Mouse (Mus musculus) brain, embryonic 14.5 days (tissue): Measurements from ENCODE around the gene Mbnl2. TPM values are rescaled to one million over a fixed set of nuclear protein-coding genes. Genes with fewer than 3 reads are reported as not detected.

Experiments used
- DNase-seq: peaks from one replicate; pipeline ENCODE4 v3.0.0-alpha.2; 2011; ENCODE audit warnings: low read depth
- CTCF ChIP-seq: fragments of 200-500 bp; IDR thresholded peaks from 2 replicates; pipeline ENCODE4 v1.5.1; 2012; ENCODE audit warnings: inconsistent platforms, mild to moderate bottlenecking, moderate library complexity, borderline replicate concordance; ENCODE audit not compliant: insufficient read depth, insufficient read length; ENCODE audit errors: extremely low read depth
- POLR2A ChIP-seq: fragments of 200-500 bp; IDR thresholded peaks from 2 replicates; pipeline ENCODE4 v1.6.1; 2012; ENCODE audit warnings: mild to moderate bottlenecking, inconsistent platforms, borderline replicate concordance; ENCODE audit not compliant: poor library complexity, insufficient read depth, insufficient read length, severe bottlenecking; ENCODE audit errors: extremely low read depth
- polyA plus RNA-seq: library from polyadenylated mRNA; depleted of rRNA; stranded (reverse); fragments of >200 nt; gene quantifications from 2 replicates; pipeline ENCODE4 v1.2.3, GENCODE M21; 2012; rRNA removed

Mbnl2 gene
- polyA plus RNA-seq = 16.9 and 20.2 TPM in 2 replicates

DNA sequence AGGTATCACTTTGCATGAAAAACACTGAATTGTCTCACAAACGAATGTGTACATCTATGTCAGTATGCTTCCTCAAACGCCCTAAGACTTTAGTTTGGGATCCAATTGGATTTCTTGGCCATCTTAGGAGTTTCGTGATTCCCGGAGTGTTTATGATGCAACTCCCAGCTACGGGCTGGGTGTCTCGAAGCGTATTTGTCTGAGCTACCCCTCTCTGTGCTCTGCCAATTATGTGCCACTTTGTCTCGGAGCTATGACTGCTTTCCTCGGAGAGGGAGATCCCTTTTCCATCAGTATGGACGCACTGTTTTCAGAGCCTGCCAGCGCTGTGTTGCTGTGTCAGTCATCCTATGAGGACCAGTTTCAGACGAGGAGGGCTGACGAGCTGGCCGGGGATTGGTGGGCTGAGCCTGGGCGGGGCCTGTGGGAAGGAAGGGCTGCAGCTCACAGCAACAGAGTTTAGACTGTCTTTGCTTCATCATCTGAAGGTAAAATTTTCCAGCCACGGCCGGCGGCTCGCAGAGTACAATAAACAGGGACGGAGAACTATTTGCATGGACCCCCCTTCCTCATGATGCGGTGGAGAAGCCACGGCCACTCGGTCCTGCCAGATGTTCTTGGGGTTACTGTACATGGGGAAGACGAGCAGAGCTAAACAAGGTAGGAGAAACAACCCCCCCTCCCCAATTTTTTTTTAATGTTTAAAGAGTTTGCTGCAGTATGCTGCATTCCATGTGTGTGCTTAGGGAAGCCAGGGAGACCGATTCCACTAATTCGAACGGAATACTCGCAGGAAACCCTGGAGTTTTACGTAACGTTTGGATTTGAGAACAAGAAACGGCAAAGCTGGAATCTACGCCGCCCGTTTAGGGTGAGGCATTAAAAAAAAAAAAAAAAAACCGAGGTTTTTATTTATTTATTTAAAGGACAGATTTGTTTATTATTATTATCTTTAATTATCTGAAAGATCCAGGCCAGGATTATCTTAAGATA lies at the start of gene Mbnl2:
Gene Mbnl2 (plus strand): TSS at position 424 of the 993 bp plus-strand sequence.
- TF ChIP-seq CTCF = no peak
- TF ChIP-seq POLR2A = no peak; the same call in 1 of the 2 replicates

DNA sequence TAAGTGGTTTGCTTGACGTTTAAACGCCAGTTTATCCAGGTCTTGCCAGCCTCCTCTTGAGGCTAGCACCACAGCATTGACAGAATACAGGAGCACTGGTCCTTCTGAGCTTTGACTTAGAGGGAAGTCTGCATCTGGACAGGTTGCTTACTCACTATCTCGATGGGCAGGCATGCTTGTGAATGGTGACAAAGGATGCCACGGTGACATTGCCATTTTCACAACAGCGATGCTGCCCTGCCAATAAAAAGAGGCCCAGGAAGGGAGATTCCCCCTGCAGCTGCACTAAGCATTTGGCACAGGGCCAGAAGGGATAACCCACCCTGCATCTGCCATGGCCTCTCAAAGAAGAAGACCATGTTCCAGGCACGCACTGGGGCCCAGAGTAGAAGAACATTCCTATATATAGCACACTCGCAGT lies 43.4 kb upstream of the Mbnl2 start:
- peak; percentile 57 for DNase-seq
- TF ChIP-seq CTCF (no peak), POLR2A (no peak)

More for the DNA sequence above, at the start of gene Mbnl2:
- peak; percentile 98 for DNase-seq

DNA sequence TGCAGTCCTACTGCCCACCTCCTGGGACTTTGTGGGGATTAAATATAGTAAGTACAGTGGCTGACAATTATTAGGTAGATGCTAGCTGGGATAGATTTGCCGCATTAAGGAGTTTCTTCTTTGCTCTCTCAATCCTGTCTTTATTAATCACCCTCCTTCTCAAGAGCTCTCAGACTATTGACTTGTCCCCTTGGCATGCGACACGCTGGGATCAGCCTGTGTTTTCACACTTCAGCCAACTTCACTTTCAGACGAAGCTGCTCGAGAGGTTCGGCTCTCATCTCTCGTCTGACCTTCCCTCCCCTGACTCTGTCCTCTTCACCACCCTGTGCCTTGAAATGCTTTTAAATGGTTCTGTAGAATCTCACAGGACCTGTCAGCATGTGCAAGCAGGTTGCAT lies 39.9 kb upstream of the Mbnl2 start:
- no peak for DNase-seq
- TF ChIP-seq POLR2A = no peak

DNA sequence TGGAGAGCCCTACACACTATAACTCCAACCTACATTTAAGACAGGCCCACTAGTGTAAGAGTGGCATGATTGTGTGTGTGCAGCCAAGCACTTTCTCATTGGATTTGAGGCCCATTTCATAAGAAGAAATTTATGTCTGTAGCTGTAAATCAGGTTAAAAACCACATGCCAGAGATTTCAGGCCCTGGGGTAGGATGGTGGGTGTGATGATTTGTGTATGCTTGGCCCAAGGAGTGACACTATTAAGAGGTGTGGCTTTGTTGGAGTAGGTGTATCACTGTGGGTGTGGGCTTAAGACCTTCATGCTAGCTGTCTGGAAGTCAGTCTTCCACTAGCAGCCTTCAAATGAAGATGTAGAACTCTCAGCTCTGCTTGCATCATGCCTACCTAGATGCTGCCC lies 37.0 kb upstream of the Mbnl2 start:
- DNase-seq = no peak
- TF ChIP-seq POLR2A (no peak), CTCF (no peak)

DNA sequence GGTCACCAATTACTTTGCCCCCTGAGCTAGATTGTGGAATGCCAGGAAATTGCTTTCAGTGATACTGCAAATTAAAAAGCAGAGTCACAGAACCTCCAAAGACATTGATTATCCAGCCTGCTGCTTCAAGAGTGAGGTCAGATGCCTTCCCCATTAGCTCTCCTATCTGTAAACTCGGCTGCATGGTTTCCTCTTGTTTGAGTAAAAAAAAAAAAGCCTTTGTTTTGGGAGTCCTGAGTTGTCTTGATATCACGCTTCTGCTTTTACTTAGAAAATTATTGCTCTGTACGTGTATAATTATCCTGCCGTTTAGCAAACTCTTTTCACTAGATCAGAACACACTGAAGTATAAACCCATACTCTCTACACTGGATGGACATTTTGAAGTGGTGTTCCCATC lies 35.3 kb upstream of the Mbnl2 start:
- no peak for DNase-seq
- TF ChIP-seq CTCF = no peak
- no peak for TF ChIP-seq POLR2A

DNA sequence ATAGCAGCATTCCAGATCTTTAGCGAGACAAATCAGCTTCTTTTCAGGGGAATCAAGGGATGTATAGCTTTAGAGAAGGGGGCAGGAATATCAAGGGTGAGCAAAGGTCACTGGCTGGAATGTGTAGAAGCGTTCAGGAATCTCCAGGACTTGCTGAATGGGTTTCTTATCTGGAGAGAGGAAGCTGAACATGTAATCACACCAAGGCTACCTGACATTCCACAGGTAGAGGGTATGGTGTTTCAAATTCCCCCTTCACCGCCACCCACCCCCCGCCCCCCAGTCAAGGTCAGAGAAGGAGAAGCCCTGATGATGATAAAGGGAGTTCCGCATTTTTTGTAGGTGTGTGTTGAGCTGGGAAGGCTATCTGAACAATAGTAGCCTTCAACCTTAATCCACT lies 32.8 kb upstream of the Mbnl2 start:
- TF ChIP-seq POLR2A (no peak), CTCF (no peak)
- no peak for DNase-seq

DNA sequence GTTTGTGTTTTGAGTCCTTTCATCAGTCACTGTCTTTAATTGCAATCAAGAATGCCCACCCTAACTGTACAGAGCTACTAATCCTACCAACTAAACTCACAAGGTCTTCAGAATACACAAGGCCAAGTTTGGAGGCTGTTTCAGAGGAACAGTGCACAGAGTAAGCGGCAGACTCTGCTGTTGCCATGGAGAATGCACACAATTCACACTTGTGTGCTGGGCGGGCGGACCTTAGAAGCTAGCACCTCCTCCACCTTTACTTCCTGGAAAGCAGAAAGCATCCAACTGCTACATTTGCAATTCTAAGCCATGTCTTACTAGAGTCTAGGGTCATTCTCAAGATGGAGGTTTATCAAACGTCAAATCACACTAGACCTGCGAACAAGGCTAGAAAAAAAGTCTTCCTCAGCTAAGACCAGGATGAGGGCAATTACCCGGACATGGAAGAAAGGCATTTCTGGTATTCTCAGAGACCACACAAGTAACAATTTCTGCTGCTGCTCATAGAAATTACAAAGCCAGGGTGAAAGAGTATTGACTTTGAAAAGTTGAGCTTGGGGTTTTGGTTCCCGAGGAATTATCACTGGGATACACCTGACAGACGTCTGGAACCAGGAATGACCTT lies 30.3 kb upstream of the Mbnl2 start:
- no peak for DNase-seq
- TF ChIP-seq POLR2A (no peak), CTCF (no peak)

DNA sequence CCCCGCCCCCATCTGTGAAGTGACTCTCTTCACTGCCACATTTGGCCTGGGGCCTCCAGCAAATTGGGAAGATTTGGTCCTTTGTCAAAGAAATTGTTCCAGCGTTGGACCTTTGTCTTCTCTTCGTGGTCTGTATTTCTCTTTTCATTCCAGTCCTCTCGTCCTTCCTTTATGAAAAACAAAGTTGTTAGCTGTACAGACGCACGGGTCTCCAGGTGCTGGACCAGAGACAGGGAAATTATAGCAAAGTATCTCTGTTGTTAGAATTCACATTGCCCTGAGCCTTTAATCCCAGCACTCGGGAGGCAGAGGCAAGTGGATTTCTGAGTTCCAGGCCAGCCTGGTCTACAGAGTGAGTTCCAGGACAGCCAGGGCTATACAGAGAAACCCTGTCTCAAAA lies 22.1 kb upstream of the Mbnl2 start:
- DNase-seq = no peak
- TF ChIP-seq CTCF (no peak), POLR2A (no peak)

DNA sequence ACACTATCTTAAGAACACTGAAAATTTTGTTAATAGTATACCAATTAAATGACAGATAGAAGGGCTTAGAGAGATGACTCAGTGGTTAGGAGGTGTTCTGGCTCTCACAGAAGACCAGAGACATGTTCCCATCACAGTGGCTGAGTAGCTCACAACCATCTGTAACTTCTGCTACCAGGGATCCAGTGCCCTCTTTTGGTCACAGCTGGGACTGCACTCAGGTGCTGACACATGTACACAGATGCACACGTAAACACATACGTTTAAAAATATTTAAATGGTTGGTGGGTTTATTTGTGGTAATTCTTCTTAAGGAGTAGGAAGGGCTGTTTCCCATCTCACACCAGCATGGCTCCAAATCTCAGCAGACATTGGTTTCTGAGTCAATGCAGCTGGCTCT lies 19.3 kb upstream of the Mbnl2 start:
- DNase-seq = no peak
- TF ChIP-seq CTCF (peak; percentile 11; the same call in 1 of the 2 replicates), POLR2A (no peak)

DNA sequence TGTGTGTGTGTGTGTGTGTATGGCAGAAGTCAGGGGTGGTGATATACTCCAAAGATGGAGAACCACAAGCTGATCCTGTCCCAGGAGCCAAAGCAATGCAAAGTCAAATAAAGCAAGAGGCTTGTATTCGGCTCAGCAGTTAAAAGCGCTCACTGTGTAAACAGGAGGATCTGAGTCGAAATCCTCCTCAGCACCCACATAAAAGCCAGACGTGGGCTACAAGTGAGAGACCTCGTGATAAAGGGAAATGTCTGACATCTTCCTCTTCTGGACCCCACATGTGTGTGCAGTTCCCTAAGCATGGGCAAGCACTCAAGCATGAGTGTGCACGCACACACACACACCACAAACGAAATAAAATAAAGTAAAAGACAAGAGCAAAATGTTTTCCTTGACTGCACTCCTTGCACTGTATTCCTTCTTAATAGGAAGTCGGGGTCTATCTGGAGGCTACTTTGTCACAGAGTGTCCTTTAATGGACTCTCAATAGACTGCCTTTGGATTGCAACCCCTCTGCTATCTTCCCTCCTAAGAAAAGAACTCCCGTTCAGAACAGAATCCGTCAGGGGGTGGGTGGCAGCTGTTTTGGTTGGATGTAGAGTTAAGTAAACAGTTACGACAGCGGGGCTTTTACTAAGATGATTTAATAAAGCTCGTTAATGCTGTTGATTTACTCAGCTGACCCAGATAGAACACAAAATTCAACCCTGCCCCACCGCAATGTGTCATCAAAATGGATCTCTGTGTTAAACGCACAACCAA lies 18.7 kb upstream of the Mbnl2 start:
- no peak for DNase-seq
- TF ChIP-seq CTCF (no peak), POLR2A (no peak)

DNA sequence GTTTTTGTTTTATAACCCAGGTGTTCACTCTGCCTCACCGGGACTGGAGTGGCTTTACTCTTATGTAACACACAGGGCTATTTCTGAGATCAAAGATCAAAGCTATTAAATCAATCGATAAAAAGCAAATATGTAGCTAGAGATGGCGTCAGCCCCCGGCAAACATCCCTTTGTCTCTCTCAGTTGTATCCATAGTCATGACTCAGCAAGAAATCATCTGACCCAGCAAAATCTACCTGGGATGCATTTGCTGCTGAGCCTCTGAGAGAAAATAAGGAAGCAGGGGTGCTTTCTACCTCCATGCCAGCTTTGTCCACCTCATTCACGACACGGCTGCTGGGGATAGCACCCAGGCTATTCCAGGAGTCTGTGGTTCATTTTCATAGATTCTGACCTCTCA lies 18.0 kb upstream of the Mbnl2 start:
- TF ChIP-seq POLR2A = no peak
- no peak for TF ChIP-seq CTCF
- no peak for DNase-seq

DNA sequence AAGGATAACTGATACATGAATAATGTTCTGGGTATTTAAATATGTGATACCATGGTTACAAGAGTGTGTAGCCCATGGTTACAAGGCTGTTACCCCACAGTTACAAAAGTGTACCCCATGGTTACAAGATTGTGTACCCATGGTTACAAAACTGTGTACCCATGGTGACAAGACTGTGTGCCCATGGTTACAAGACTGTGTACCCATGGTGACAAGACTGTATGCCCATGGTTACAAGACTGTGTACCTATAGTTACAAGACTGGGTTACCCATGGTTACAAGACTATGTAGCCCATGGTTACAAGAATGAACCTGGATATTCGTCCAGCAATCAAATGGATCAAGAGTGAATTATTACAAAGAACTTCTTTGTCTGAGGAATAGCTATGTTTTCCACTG lies 16.0 kb upstream of the Mbnl2 start:
- no peak for DNase-seq
- TF ChIP-seq POLR2A (no peak), CTCF (no peak)
